Mouse (Mus musculus) T-helper 2 cell (primary cell): ENCODE measurements around the gene Sppl3.

Experiments used
- in situ Hi-C: fragments of 300-600 bp; cut with MboI, MseI; formaldehyde crosslinking; loops from one replicate; pipeline ENCODE4 v1.15.1; 2025; ENCODE audit warnings: high pct_unique_total_duplicates

The Sppl3 gene

DNA sequence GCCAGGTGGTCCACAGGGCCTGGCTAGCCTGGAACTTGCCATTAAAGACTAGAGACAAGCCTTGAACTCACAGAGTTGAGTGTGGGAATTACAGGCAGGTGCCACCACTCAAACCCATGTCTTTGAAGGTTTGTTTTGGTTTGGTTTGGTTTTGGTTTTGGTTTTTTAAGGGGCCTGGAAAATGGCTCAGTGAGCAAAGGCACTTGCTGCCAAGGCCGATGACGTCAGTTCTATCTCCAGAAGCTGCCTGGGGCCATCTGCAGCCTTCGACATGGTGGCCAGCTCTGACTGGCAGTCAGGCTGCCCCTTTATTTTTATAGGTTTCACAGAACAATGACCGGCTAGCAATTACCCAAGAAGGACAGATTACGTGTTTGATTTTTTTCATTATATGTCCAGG is 110.0 kb downstream of the Sppl3 start:
- in situ Hi-C loops = no loop called here

- in situ Hi-C loops = loop anchor here (5.0 kb wide), 2 partner anchors 38 to 113 kb away; partner anchors contain the start of gene Pop5
Measured at GRCm38 (mm10) chr5:115124690-115125089, 113.8 kb downstream of the Sppl3 start.

- in situ Hi-C loops = loop anchor here (5.0 kb wide), 2 partner anchors 37 to 112 kb away; partner anchors contain the start of gene Pop5
Measured at GRCm38 (mm10) chr5:115125211-115125871, 114.4 kb downstream of the Sppl3 start.

DNA sequence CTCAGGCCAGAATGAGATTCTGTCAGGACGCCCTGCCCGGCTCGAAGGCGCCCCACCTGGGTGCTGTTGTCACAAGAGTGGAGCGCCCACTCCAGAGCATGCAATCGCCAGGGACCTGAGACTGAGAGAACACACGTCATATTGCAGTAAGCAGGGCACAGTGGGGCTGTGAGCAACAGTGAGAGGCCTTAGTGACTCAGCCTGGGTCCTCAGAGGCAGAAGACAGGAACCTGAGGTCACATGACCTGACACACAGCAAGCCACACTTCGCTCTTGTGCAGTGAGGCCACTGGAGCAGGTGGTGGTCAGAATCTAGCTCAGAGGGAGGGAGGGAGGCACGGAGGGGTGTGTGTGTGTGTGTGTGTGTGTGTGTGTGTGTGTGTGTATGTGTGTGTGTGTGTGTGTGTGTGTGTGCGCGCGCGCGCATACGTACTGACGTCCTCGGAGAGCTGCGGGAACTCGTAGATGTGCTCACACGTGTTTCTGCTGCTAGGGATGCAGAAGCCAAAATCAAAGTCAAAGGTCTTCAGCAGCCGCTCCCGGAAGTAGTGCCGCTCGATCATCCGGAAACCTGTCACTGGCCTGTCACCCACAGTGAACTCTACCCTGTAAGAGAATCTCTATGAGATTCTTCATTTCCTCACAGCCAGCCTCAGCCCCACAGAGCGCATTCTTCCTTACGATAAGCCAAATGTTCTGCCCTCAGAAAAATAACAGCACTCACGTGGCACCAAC is 115.8 kb downstream of the Sppl3 start:
- in situ Hi-C loops = loop anchor here (5.0 kb wide), 2 partner anchors 36 to 111 kb away; partner anchors contain the start of gene Pop5

DNA sequence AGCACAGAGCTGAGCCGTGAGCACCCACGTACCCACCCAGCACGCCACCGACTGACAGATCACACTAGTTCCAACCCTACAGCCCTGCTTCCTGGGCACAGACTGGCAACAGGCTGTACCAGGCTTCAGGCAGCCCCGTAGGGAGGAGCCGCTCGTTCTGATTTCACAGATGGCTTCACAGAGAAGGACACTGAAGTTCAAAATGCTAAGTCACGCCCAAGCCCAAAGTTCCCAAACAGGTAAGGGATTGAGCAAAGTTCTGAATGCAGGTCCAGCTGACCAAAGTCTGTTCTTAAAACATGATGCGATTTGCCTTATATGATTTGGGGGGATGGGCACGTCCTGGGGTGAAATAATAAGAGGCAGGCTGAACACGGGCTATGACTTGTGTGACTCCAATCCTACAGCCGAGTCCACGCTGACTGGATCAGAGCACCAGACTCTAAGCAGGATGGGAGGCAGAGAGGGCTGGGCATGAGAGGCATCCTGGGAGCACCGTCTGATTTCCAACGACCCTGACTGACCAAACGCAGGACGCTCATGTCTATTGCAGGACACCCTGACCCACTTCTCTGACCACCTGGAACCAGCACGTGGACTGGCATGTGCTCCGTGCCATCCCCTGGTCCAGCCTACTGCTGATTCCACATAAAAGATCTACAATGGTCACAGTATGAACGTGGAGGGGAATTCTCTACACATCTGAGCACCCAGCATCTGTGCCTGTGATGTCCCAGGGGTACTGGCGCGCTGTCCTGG is 116.7 kb downstream of the Sppl3 start:
- in situ Hi-C loops = loop anchor here (5.0 kb wide), 2 partner anchors 35 to 110 kb away; partner anchors contain the start of gene Pop5

GRCm38 (mm10) chr5:115129328-115129727 is 118.4 kb downstream of the Sppl3 start:
- in situ Hi-C loops = loop anchor here (5.0 kb wide), 2 partner anchors 33 to 108 kb away; partner anchors contain the start of gene Pop5

DNA sequence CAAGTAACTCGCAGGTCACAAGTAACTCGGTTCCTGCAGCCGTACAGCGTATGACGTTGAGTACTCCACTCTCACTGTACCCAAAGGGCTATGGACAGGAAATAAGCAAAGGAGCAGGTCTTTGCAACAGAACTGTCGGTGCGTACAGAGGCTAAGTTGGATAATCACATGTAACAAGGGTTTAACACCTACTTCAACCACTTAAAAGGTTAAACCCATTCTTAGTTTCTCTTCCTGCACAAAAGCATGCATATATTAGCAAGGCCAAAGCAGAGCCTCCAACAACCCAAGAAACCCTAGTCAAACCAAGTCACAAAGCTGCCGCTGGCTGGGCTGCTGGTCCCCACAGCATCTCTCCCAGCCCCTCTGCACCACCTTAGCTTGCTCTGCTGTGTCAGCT is 121.5 kb downstream of the Sppl3 start:
- in situ Hi-C loops = no loop called here

DNA sequence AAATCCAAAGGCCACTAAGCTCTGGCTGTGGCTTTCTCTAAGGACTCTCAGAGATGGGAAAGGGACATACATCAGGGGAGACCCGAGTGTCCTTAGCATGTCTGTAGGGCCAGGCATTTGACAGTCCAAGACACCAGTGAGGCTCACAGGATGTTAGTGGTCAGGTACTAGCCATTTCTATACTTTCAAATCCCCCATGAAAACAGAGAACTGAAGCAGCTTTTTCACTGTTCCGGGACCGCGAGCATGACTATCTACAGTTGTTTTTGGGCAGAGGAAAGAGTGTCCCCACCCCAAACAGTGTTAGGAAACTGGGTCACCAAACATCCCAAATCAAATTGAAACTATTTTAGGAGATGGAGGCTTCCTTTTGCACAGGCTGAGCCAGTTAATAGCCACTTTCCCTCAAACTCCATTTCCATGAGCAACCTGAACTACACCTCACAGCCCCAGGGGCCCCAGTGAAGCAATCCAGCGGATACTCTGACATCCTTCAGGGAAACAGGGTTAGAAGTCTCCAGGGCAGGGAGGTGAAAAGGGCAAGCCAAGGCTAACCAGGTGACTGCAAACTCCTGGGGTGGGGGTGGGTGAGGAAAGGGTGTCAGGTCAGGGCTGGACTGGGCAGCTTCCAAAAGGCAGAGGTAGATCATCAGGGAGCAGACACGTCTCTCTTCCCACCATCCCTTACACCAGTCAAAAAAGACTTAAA is 122.6 kb downstream of the Sppl3 start:
- in situ Hi-C loops = no loop called here

DNA sequence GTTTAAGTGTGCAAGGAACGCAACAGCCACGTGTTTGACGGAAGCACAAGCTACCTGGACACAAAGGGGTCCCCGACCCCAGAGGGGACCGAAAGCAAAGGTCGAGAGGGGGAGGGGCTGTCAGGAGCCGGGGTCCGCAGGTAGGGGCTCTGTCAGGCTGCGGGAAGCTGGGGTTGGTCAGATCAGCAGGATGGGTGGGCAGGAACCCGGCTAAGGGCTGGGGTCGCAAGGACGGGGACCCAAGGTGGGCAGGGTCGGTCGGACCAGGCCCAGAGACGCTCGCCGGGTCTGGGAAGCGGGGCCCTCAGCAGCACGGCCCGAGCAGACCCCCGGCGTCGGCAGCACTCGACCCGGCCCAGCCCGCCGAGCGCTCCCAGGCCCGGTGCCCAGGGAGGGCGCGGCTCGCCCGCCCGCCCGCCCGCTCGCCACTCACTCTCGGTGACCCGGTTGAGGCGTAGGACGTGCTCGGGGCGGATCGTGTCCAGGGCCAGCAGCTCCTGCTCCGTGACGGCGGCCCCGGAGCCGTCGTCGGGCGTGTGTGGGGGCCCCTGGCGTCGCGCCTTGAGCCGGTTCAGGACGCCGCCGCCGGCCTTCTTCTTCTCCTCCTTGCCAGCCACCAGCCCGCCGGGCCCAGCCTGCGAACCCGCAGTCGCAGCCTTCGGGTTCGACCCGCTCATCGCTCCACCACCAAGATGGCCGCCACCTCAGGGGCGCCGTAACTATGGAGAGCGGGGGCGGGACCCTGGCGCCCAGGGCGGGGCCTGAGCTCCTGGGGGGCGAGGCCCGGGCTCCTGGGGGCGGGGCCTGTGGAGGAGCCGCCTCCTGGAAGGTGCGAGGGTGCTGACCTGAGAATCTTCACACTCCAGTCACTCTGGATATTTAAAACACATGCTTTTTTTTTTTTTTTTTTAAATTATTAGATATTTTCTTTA is 123.6 kb downstream of the Sppl3 start, which contains the start of gene Unc119b:
Unc119b (minus strand) TSS at position 742 of the 932 bp plus-strand sequence.
- in situ Hi-C loops = no loop called here

GRCm38 (mm10) chr5:115139124-115139523 is 128.2 kb downstream of the Sppl3 start:
- in situ Hi-C loops = no loop called here

- in situ Hi-C loops = no loop called here
Measured at GRCm38 (mm10) chr5:115140726-115141125, 129.8 kb downstream of the Sppl3 start.

DNA sequence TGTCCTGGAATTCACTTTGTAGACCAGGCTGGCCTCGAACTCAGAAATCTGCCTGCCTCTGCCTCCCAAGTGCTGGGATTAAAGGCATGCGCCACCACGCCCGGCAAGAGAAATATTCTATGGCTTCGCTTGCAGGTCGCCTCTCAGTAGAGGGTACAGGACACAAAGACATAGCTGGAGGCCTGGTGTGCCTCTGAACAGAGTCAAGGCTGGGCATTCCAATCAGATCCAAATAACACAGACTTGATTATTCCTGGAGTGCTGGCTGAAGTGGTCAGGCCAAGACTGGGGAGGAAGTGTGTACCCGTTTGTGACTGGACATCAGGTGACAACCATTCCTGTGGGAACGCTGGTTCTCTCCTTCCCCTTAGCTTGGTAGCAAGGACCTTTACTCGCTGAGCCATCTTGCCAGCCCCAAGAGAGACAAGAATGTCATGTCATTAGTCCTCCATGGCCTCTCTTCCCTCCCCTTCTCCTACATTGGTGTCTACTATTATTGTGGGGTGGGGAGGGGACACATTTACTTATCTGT is 131.3 kb downstream of the Sppl3 start:
- in situ Hi-C loops = no loop called here

GRCm38 (mm10) chr5:115143552-115143951 is 132.6 kb downstream of the Sppl3 start:
- in situ Hi-C loops = no loop called here

- in situ Hi-C loops = no loop called here
Measured at GRCm38 (mm10) chr5:115144471-115144870, 133.5 kb downstream of the Sppl3 start.

GRCm38 (mm10) chr5:115145253-115145968 is 134.5 kb downstream of the Sppl3 start:
- in situ Hi-C loops = no loop called here

DNA sequence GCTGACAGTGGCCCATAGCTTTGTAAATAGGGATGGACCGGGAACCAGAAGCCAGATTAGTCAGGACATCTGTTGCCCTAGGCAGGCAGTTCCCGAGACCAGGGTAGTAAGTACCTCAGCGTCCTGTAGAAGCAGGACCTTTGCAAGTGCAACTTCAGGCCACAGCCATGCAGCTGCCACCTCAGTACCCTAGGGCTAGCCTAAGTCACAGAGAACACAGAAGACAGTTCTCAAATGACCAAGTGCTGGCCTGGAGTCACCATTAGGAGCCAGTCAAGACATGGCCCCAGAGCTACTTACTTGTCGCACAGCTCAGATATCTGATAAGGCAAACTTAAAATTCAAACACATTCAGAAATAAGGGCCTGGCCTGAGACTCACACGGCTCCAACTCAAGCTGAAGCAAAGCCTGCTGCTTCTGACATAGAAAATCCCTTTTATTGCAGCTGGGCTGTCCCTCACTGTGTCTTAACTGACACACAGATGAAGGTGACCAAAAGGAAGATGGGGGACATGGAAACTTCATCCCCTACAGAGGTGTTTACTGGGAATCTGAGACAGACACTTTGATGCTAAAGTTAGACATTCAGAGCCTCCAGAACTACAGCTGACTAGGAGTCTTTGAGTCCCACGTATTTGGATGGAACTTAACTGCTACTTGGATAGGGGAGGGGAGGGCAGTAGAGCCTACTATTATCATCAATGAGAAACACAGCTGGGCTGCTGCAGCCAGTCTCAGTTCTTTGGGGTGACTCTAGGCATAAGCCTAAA is 135.2 kb downstream of the Sppl3 start:
- in situ Hi-C loops = no loop called here

DNA sequence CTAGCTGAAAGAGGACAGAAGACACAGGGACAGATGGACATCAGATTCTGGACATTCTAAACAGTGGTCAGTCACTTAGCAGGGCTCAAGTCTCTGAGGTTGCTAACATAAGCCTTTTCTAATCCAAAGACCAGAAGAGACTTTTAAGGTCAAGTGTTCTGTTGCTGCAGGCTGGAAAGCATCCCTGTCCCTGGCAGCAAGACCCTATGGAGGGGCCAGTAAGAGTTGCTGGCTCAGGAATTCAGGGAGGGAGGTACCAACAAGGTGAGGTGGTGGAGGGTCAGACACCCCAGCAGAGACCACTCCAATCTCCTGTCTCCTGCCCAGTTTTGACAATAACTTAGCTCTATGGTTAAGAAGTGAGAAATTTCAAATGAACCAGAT is 135.8 kb downstream of the Sppl3 start:
- in situ Hi-C loops = no loop called here

DNA sequence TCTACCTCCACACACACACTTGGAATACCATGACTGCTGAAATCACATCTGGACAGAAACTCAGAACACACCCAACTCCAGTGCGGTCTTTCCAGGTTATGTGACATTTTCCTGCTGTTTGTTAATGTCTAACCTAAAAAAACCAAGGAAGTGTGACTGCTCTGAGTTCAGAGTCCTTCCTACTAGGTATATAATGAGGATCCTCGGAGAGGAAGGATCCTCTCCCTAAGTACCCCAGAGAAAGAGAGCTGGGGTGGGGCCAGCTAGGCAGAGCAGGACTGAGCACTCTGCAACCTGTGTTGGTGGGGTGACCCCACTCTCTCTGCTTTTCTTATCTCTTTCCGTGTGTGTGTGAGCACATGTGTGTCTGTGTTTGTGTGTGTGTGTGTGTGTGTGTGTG is 136.5 kb downstream of the Sppl3 start:
- in situ Hi-C loops = no loop called here

DNA sequence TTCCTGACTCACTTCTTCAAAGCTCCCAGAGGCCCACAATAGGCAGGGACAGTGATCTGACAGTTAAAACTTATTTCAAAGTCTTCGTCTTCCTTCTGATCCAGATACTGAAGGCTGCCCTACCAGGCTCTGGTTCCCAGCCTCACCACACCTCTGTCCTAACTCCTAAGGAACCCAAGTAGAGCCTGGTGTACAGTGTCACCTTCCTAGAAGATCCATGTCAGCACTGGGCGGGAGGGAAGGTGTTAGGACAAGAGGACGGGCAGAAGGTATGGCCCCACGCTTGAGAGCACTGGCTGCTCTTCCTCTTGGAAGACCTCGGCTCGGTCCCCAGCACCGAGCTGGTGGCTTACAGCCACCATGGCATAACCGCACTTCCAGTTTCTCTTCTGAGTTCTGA is 137.4 kb downstream of the Sppl3 start:
- in situ Hi-C loops = no loop called here
